Mouse (Mus musculus) kidney, postnatal 0 days (tissue): ENCODE data around the gene Olfr521. TPM values are rescaled to one million over a fixed set of nuclear protein-coding genes. Genes with fewer than 3 reads are reported as not detected.
"Not testable (repeated sequence)": the region's sequence is repeated elsewhere in the genome, so short reads cannot be mapped to it uniquely, and the experiment has no call there.

Experiments
- ATAC-seq: fragments of 200-750 bp; cut with Nextera tagmentation; replicated peaks from 2 replicates; pipeline ENCODE4 v1.8.0; 2017; ENCODE audit warnings: low read depth, moderate number of reproducible peaks, moderate TSS enrichment, moderate library complexity; ENCODE audit not compliant: low FRiP score
- DNase-seq: peaks from one replicate; pipeline ENCODE4 v3.0.0-alpha.2; 2016; ENCODE audit warnings: low spot score
- H3K27ac ChIP-seq: fragments of 300-500 bp; sonication (generic); 2 replicates; pipeline ENCODE4 v1.5.1; 2014; ENCODE audit warnings: mild to moderate bottlenecking
- H3K27me3 ChIP-seq: fragments of 300-500 bp; sonication (generic); 2 replicates; pipeline ENCODE4 v1.6.1; 2014; ENCODE audit warnings: low read length, mixed read lengths; ENCODE audit not compliant: insufficient read depth
- H3K36me3 ChIP-seq: fragments of 300-500 bp; sonication (generic); 2 replicates; pipeline ENCODE4 v1.6.1; 2014; ENCODE audit warnings: low read length, mixed read lengths; ENCODE audit not compliant: insufficient read depth
- H3K4me1 ChIP-seq: fragments of 300-500 bp; sonication (generic); replicated peaks from 2 replicates; pipeline ENCODE4 v1.6.1; 2014; ENCODE audit warnings: antibody characterized with exemption, low read length, mixed read lengths; ENCODE audit not compliant: insufficient read depth
- H3K4me2 ChIP-seq: fragments of 300-500 bp; sonication (generic); 2 replicates; pipeline ENCODE4 v1.6.1; 2014; ENCODE audit warnings: mild to moderate bottlenecking, low read length, moderate library complexity, mixed read lengths
- H3K4me3 ChIP-seq: fragments of 300-500 bp; sonication (generic); replicated peaks from 2 replicates; pipeline ENCODE4 v1.5.1; 2014; ENCODE audit warnings: low read depth, low read length
- H3K9ac ChIP-seq: fragments of 300-500 bp; sonication (generic); 2 replicates; pipeline ENCODE4 v1.6.1; 2014; ENCODE audit warnings: low read depth, low read length
- H3K9me3 ChIP-seq: fragments of 300-500 bp; sonication (generic); replicated peaks from 2 replicates; pipeline ENCODE4 v1.6.1; 2016; ENCODE audit warnings: low read length, inconsistent platforms, mixed read lengths
- CTCF ChIP-seq: IDR thresholded peaks from 2 replicates; pipeline ENCODE4 v1.5.1; 2016; ENCODE audit warnings: antibody characterized with exemption, low read depth, mild to moderate bottlenecking, moderate library complexity
- WGBS: fragments of 180-500 bp; shearing (Covaris S2); extraction: QIAGEN DNeasy Blood & Tissue Kit; methylation state at CpG from one replicate; pipeline ENCODE4 v1.1.7; 2014; 5-methylcytosine and 5-hydroxymethylcytosine counted together
- polyA plus RNA-seq: library from polyadenylated mRNA; unstranded; fragments of >200 nt; fragmentation: Nextera tagmentation; extraction: Ambion mirVana; gene quantifications from 2 replicates; pipeline ENCODE4 v1.2.1, GENCODE M21; 2015

Olfr521 gene
- polyA plus RNA-seq: not detected in 2 replicates

- H3K9ac ChIP-seq: no peak within 1 kb of the TSS
- H3K4me2 ChIP-seq: no peak within 1 kb of the TSS
- no peaks in the 10 kb centered on the region for H3K9me3 ChIP-seq
- no peak within 1 kb of the TSS for H3K27ac ChIP-seq
- no peak within 1 kb of the TSS for H3K4me3 ChIP-seq
- no peak for DNase-seq
- no peaks in the 10 kb centered on the region for H3K27me3 ChIP-seq
- H3K36me3 ChIP-seq: no peaks in the 10 kb centered on the region
- TF ChIP-seq CTCF: no peak
- WGBS: 96% methylated on average over 2 of the region's 2 CpGs
- no peak for ATAC-seq
- H3K4me1 ChIP-seq: no peaks in the 10 kb centered on the region
These were observed at the start of gene Olfr521 for GRCm38 (mm10) chr7:99763207-99763606. Olfr521 (plus strand) TSS chr7:99763507.

- 90% methylated on average over 2 of the region's 2 CpGs for WGBS
These were observed 46.8 kb upstream of the Olfr521 start for GRCm38 (mm10) chr7:99716536-99716935.

GRCm38 (mm10) chr7:99729973-99730372 is 33.3 kb upstream of the Olfr521 start, which contains the start of gene Olfr520:
Olfr520 (plus strand) TSS chr7:99730273.
- WGBS: 81% methylated on average over 2 of the region's 2 CpGs
- no peaks in the 10 kb centered on the region for H3K4me1 ChIP-seq
- H3K9me3 ChIP-seq: no peaks in the 10 kb centered on the region
- no peaks in the 10 kb centered on the region for H3K36me3 ChIP-seq
- H3K27ac ChIP-seq: no peak within 1 kb of the TSS
- no peaks in the 10 kb centered on the region for H3K27me3 ChIP-seq
- TF ChIP-seq CTCF: no peak
- no peak for ATAC-seq
- DNase-seq: no peak
- H3K4me2 ChIP-seq: no peak within 1 kb of the TSS
- H3K4me3 ChIP-seq: no peak within 1 kb of the TSS
- no peak within 1 kb of the TSS for H3K9ac ChIP-seq

More at GRCm38 (mm10) chr7:99716536-99716935, 46.8 kb upstream of the Olfr521 start:
- H3K4me1 ChIP-seq: no peaks in the 10 kb centered on the region
- no peaks in the 10 kb centered on the region for H3K9me3 ChIP-seq
- no peak overlapping the region for H3K9ac ChIP-seq
- no peak for ATAC-seq
- DNase-seq: no peak
- no peaks in the 10 kb centered on the region for H3K27me3 ChIP-seq
- H3K27ac ChIP-seq: no peak overlapping the region
- H3K4me2 ChIP-seq: no peak overlapping the region
- no peaks in the 10 kb centered on the region for H3K36me3 ChIP-seq
- H3K4me3 ChIP-seq: no peak overlapping the region
- no peak for TF ChIP-seq CTCF

- H3K9me3 ChIP-seq: no peaks in the 10 kb centered on the region
- TF ChIP-seq CTCF: no peak
- no peak for ATAC-seq
- no peak overlapping the region for H3K9ac ChIP-seq
- no peaks in the 10 kb centered on the region for H3K36me3 ChIP-seq
- 88% methylated on average over 2 of the region's 2 CpGs for WGBS
- no peak overlapping the region for H3K27ac ChIP-seq
- no peak overlapping the region for H3K4me2 ChIP-seq
- H3K27me3 ChIP-seq: no peaks in the 10 kb centered on the region
- no peaks in the 10 kb centered on the region for H3K4me1 ChIP-seq
- DNase-seq: no peak
- H3K4me3 ChIP-seq: no peak overlapping the region
These were observed 28.7 kb upstream of the Olfr521 start for GRCm38 (mm10) chr7:99734612-99735011.

- not testable (repeated sequence) for H3K4me3 ChIP-seq, H3K27ac ChIP-seq, ATAC-seq, H3K36me3 ChIP-seq, H3K9me3 ChIP-seq, H3K4me2 ChIP-seq, H3K9ac ChIP-seq, H3K4me1 ChIP-seq, DNase-seq, H3K27me3 ChIP-seq
- WGBS: 91% methylated on average over 9 of the region's 9 CpGs
These were observed 27.8 kb upstream of the Olfr521 start for GRCm38 (mm10) chr7:99735491-99735890.

- H3K4me1 ChIP-seq: no peaks in the 10 kb centered on the region
These were observed 24.0 kb upstream of the Olfr521 start for GRCm38 (mm10) chr7:99739276-99739675.

GRCm38 (mm10) chr7:99781385-99781784 is 18.1 kb downstream of the Olfr521 start:
- DNase-seq (no peak), ATAC-seq (no peak)
- no peaks in the 10 kb centered on the region for H3K9me3 ChIP-seq
- H3K4me2 ChIP-seq: no peak overlapping the region
- H3K27ac ChIP-seq: no peak overlapping the region
- no peaks in the 10 kb centered on the region for H3K4me1 ChIP-seq
- no peak overlapping the region for H3K4me3 ChIP-seq
- H3K27me3 ChIP-seq: no peaks in the 10 kb centered on the region
- no peak overlapping the region for H3K9ac ChIP-seq
- 52% methylated on average over 5 of the region's 5 CpGs for WGBS
- no peaks in the 10 kb centered on the region for H3K36me3 ChIP-seq
- no peak for TF ChIP-seq CTCF

More at GRCm38 (mm10) chr7:99739276-99739675, 24.0 kb upstream of the Olfr521 start:
- TF ChIP-seq CTCF: no peak
- ATAC-seq (no peak), DNase-seq (peak; percentile 66)
- Histone ChIP-seq H3K4me3 (no peak overlapping the region), H3K27ac (no peak overlapping the region), H3K9me3 (no peaks in the 10 kb centered on the region), H3K9ac (no peak overlapping the region), H3K27me3 (no peaks in the 10 kb centered on the region), H3K36me3 (no peaks in the 10 kb centered on the region), H3K4me2 (no peak overlapping the region)
- WGBS: 40% methylated on average over 9 of the region's 9 CpGs
